Mouse (Mus musculus): Measurements from ENCODE around the gene Klk4. TPM values are rescaled to one million over a fixed set of nuclear protein-coding genes. Genes with fewer than 3 reads are reported as not detected.

The Klk4 gene
- polyA plus RNA-seq, 1 experiment from 2014 or later = 0.10 TPM

DNA sequence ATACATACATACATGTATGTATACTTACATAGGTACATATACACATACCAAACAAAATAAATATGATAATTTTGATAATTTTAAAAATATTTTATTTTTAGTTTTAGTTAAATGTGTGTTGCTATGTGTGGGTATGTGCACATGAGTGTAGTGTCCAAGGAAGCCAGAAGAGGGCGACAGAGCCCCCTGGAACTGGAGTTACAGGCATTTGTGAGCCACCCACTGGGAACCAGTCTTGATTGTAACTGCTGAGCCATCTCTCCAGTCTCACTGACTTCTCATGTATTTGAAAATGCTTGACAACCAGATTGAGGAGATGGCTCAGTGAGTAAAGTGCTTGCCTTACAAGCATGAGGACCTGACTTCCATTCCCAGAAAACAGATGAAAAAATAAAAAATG lies 2.7 kb upstream of the Klk4 start:
- H3K36me3 ChIP-seq = no peaks in the 10 kb centered on the region

DNA sequence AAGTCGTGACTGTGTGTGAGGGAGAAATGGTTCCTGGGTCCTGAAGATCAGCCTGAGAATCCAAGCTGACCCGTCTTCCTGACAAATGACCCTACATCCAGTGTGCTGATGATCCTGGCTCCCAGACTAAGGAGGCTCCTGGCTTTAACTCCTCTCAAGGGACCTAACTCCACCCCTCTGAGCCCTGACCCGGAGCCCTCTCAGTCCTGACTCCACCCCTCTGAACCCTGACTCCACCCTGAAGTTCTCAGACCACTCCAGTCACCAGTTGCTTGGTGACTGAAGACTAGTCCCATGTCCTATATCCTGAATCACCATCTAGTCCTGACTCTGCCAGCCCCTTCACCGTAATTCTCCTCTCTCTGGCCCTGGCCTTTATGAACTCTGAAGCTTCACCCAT lies 1.4 kb downstream of the Klk4 start:
- WGBS = 25% methylated on average over 4 of the region's 4 CpGs
- no peaks in the 10 kb centered on the region for H3K9me3 ChIP-seq

More for the DNA sequence above, 2.7 kb upstream of the Klk4 start:
- peaks cover 31% of the 10 kb centered on the region for H3K27me3 ChIP-seq (ENCODE audit: insufficient read depth, poor library complexity, severe bottlenecking)
- DNase-seq (ENCODE audit: low spot score) = no peak
- no peaks in the 10 kb centered on the region for H3K9me3 ChIP-seq
- WGBS = 52% methylated on average over 1 of the region's 1 CpGs
- no peak overlapping the region for H3K4me3 ChIP-seq
- no peak overlapping the region for H3K27ac ChIP-seq
- no peaks in the 10 kb centered on the region for H3K4me1 ChIP-seq

GRCm38 (mm10) chr7:43882811-43883210 lies 1.9 kb downstream of the Klk4 start:
- Histone ChIP-seq H3K4me3 (no peak overlapping the region), H3K27ac (no peak overlapping the region), H3K4me1 (no peaks in the 10 kb centered on the region), H3K9me3 (no peaks in the 10 kb centered on the region), H3K36me3 (no peaks in the 10 kb centered on the region), H3K27me3 (ENCODE audit: insufficient read depth, poor library complexity, severe bottlenecking) (peaks cover 55% of the 10 kb centered on the region)
- WGBS = 23% methylated on average over 4 of the region's 4 CpGs
- no peak for DNase-seq (ENCODE audit: low spot score)

More for the DNA sequence above, 1.4 kb downstream of the Klk4 start:
- Histone ChIP-seq H3K27me3 (ENCODE audit: insufficient read depth, poor library complexity, severe bottlenecking) (peaks cover 55% of the 10 kb centered on the region), H3K36me3 (no peaks in the 10 kb centered on the region), H3K4me1 (no peaks in the 10 kb centered on the region), H3K4me3 (no peak overlapping the region), H3K27ac (no peak overlapping the region)
- DNase-seq (ENCODE audit: low spot score) = no peak

- Histone ChIP-seq H3K4me1 (no peaks in the 10 kb centered on the region), H3K27me3 (ENCODE audit: insufficient read depth, poor library complexity, severe bottlenecking) (peaks cover 55% of the 10 kb centered on the region), H3K4me3 (0 out of 2 replicates have a peak overlapping the region, but pooled peaks have one; percentile 8), H3K27ac (no peak overlapping the region), H3K36me3 (no peaks in the 10 kb centered on the region), H3K9me3 (no peaks in the 10 kb centered on the region)
- 13% methylated on average over 14 of the region's 14 CpGs for WGBS
- DNase-seq (ENCODE audit: low spot score) = no peak
Measured at GRCm38 (mm10) chr7:43883547-43883946, 2.6 kb downstream of the Klk4 start.

GRCm38 (mm10) chr7:43891365-43891764 lies 10.4 kb downstream of the Klk4 start:
- no peak for DNase-seq (ENCODE audit: low spot score)
- Histone ChIP-seq H3K27me3 (ENCODE audit: insufficient read depth, poor library complexity, severe bottlenecking) (no peaks in the 10 kb centered on the region), H3K4me3 (no peak overlapping the region), H3K36me3 (no peaks in the 10 kb centered on the region), H3K4me1 (0 out of 2 replicates have a peak, but pooled peaks cover 3% of the 10 kb centered on the region), H3K27ac (no peak overlapping the region), H3K9me3 (no peaks in the 10 kb centered on the region)
- WGBS = 67% methylated on average over 5 of the region's 5 CpGs

GRCm38 (mm10) chr7:43891788-43892187 lies 10.8 kb downstream of the Klk4 start:
- H3K27me3 ChIP-seq (ENCODE audit: insufficient read depth, poor library complexity, severe bottlenecking) = no peaks in the 10 kb centered on the region
- no peaks in the 10 kb centered on the region for H3K36me3 ChIP-seq
- 43% methylated on average over 3 of the region's 3 CpGs for WGBS
- no peaks in the 10 kb centered on the region for H3K9me3 ChIP-seq
- DNase-seq (ENCODE audit: low spot score) = no peak
- H3K4me1 ChIP-seq = 0 out of 2 replicates have a peak, but pooled peaks cover 3% of the 10 kb centered on the region
- no peak overlapping the region for H3K27ac ChIP-seq
- no peak overlapping the region for H3K4me3 ChIP-seq

DNA sequence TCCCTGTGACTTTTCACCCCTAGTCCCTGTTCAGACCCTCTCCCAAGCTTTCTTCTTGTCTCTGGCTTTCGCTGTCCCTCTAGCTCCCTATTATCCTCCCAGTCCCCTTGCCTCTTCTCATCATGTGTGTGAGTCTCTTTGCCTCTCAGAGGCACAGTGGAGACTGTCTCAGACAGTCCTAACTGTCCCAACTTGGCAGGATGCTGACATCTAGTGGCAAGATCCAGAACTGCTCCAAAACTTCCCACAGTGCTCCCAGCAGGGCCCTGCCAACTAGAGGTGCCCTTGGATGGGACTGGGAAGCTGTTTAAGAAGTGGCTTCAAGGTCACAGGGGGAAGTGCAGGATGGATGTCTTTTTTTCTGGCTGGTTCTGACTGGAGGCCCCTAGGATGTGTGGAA lies 13.9 kb downstream of the Klk4 start:
- no peak overlapping the region; the same call in 1 of the 2 replicates for H3K27ac ChIP-seq
- H3K27me3 ChIP-seq (ENCODE audit: insufficient read depth, poor library complexity, severe bottlenecking) = no peaks in the 10 kb centered on the region
- peak; percentile 89 for DNase-seq (ENCODE audit: low spot score)
- H3K4me3 ChIP-seq = no peak overlapping the region
- WGBS = 23% methylated on average over 1 of the region's 1 CpGs
- no peaks in the 10 kb centered on the region for H3K9me3 ChIP-seq
- 0 out of 2 replicates have a peak, but pooled peaks cover 3% of the 10 kb centered on the region for H3K4me1 ChIP-seq
- no peaks in the 10 kb centered on the region for H3K36me3 ChIP-seq

DNA sequence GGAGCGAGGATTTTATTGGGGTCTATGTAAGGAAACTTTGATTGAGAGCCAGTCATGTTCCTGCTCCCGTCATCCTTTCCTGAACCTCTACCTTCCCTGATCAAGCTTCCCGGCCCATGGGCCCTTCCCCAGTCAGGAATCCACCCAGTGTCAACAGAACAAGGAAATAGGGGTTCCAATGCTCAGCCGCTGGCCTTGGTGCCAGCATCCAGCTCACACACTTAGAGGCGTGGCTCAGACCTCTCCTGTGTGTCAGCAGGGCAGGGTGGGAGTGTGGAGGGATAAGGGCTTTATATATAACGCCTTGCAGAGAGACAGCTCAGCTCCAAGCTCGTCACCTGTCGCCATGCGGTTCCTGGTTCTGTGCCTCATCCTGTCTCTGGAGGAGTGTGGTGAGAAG lies 33.9 kb downstream of the Klk4 start:
- no peaks in the 10 kb centered on the region for H3K36me3 ChIP-seq
- H3K27me3 ChIP-seq (ENCODE audit: insufficient read depth, poor library complexity, severe bottlenecking) = peaks cover 16% of the 10 kb centered on the region; the same call in 1 of the 2 replicates
- H3K4me3 ChIP-seq = no peak overlapping the region
- H3K27ac ChIP-seq = no peak overlapping the region
- WGBS = 47% methylated on average over 9 of the region's 9 CpGs
- H3K9me3 ChIP-seq = no peaks in the 10 kb centered on the region
- no peak for DNase-seq (ENCODE audit: low spot score)
- H3K4me1 ChIP-seq = peaks cover 5% of the 10 kb centered on the region; the same call in 1 of the 2 replicates

GRCm38 (mm10) chr7:43918426-43918825 lies 37.5 kb downstream of the Klk4 start:
- Histone ChIP-seq H3K9me3 (no peaks in the 10 kb centered on the region), H3K36me3 (no peaks in the 10 kb centered on the region), H3K27me3 (ENCODE audit: insufficient read depth, poor library complexity, severe bottlenecking) (peaks cover 29% of the 10 kb centered on the region; the same call in 1 of the 2 replicates), H3K4me1 (peaks cover 5% of the 10 kb centered on the region; the same call in 1 of the 2 replicates), H3K4me3 (no peak overlapping the region), H3K27ac (no peak overlapping the region)
- no peak for DNase-seq (ENCODE audit: low spot score)
- WGBS = 78% methylated on average over 13 of the region's 13 CpGs

DNA sequence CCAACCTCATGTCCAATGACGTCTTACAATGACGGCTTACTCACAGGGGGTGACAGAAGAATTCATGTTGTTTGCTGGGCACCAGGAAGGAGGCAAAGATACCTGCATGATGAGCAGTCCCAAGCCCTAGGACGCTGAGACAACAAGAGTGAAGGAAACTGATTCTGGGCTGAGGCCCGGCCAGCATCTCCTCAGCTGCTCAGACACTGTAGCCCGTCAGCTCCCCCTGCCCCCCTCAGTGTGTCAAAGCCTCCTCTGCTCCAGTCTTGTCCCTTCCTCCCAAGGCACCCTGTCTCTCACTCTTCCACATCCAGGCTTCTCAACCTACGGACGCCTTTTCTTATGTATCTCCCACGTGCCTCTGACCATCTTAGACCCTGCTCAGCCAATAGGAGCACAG lies 37.9 kb downstream of the Klk4 start:
- Histone ChIP-seq H3K36me3 (no peaks in the 10 kb centered on the region), H3K27ac (no peak overlapping the region), H3K4me1 (peaks cover 5% of the 10 kb centered on the region; the same call in 1 of the 2 replicates), H3K27me3 (ENCODE audit: insufficient read depth, poor library complexity, severe bottlenecking) (peaks cover 29% of the 10 kb centered on the region; the same call in 1 of the 2 replicates), H3K9me3 (no peaks in the 10 kb centered on the region), H3K4me3 (no peak overlapping the region)
- WGBS = 64% methylated on average over 8 of the region's 8 CpGs
- no peak for DNase-seq (ENCODE audit: low spot score)

DNA sequence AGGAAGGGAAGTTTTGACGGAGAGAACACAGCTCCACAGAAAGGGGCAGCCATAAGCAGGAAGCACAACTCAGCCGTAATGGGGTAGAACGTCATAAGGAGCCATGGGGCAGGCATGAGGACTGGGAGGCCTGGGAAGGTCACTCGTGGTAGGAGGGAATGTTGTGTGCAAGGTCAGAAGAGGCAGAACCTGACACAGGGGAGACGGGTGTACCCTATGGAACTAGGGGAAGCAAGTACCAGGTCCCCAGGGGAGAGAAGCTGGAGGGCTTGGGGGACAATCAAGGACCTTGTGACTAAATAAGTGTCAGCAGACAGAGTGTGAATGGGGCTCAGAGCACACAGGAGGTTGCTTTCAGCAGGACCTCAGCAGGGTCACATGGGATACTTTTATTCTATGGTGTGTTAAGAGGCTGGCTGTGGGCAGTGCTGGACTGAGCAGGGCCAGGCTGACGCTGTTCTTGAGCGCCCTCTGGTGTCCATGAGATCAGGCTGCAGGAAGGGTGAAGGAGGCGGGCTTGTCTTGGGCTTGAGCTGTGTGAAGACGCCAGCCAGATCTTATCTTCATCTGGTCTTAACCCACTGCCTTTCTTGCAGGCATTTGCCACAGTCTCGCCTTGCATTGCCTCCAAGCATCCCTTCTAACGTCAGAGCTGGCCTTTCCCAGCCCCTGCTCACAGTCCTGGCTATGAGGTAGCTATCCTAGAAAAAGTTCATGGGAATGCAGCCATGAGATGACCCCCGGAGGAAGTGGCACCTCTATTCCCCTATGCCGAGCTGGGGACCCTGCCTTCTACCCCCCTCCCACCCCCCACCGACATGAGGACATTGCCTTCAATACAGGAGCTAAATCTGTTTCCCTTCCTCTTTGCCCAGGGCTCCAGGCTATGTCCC lies 38.8 kb downstream of the Klk4 start:
- WGBS = 27% methylated on average over 14 of the region's 14 CpGs
- Histone ChIP-seq H3K27me3 (ENCODE audit: insufficient read depth, poor library complexity, severe bottlenecking) (peaks cover 27% of the 10 kb centered on the region; the same call in 1 of the 2 replicates), H3K27ac (no peak overlapping the region)

DNA sequence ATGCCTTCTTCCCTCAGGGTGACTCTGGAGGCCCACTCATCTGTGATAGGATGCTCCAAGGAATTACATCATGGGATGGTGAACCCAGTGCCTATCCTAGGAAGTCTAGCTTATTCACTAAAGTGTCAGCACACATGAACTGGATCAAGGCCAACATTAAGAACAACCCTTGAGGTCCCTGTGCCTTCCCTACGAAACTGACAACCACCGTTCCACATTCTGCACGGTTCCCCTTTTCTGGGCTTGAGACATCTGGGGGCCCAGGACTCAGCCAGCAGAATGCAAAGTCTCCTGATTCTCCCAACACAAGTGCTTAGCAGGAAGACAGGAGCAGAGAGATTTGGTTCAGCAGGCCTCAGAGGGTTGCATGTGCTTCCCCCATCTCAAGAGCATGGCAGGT lies 39.6 kb downstream of the Klk4 start:
- WGBS = 84% methylated on average over 3 of the region's 3 CpGs
- Histone ChIP-seq H3K27me3 (ENCODE audit: insufficient read depth, poor library complexity, severe bottlenecking) (peaks cover 21% of the 10 kb centered on the region; the same call in 1 of the 2 replicates), H3K36me3 (no peaks in the 10 kb centered on the region), H3K27ac (no peak overlapping the region), H3K4me1 (peaks cover 5% of the 10 kb centered on the region; the same call in 1 of the 2 replicates), H3K9me3 (no peaks in the 10 kb centered on the region), H3K4me3 (no peak overlapping the region)
- DNase-seq (ENCODE audit: low spot score) = no peak

More for the DNA sequence above, 38.8 kb downstream of the Klk4 start:
- Histone ChIP-seq H3K4me1 (peaks cover 5% of the 10 kb centered on the region; the same call in 1 of the 2 replicates), H3K36me3 (no peaks in the 10 kb centered on the region), H3K4me3 (no peak overlapping the region), H3K9me3 (no peaks in the 10 kb centered on the region)
- DNase-seq (ENCODE audit: low spot score) = peak; percentile 86

- Histone ChIP-seq H3K36me3 (no peaks in the 10 kb centered on the region), H3K4me3 (no peak overlapping the region), H3K9me3 (no peaks in the 10 kb centered on the region), H3K27ac (no peak overlapping the region), H3K27me3 (ENCODE audit: insufficient read depth, poor library complexity, severe bottlenecking) (peaks cover 18% of the 10 kb centered on the region; the same call in 1 of the 2 replicates), H3K4me1 (peaks cover 5% of the 10 kb centered on the region; the same call in 1 of the 2 replicates)
- 86% methylated on average over 6 of the region's 6 CpGs for WGBS
- no peak for DNase-seq (ENCODE audit: low spot score)
Measured at GRCm38 (mm10) chr7:43921087-43921486, 40.1 kb downstream of the Klk4 start.

Measured in heart, embryonic 10.5 days (tissue).